Mouse (Mus musculus) liver, postnatal 0 days (tissue): Measurements from ENCODE around the gene Krt7. TPM values are rescaled to one million over a fixed set of nuclear protein-coding genes. Genes with fewer than 3 reads are reported as not detected.

ENCODE experiments used
- ATAC-seq: fragments of 200-750 bp; cut with Nextera tagmentation; 2 replicates; pipeline ENCODE4 v1.8.0; 2017; ENCODE audit warnings: mild to moderate bottlenecking, moderate library complexity
- DNase-seq: peaks from one replicate; pipeline ENCODE4 v3.0.0-alpha.2; 2016
- H3K27ac ChIP-seq: fragments of 300-500 bp; sonication (generic); 2 replicates; pipeline ENCODE4 v1.5.1; 2014; ENCODE audit warnings: antibody characterized with exemption, moderate library complexity, mild to moderate bottlenecking, low read depth
- H3K27me3 ChIP-seq: fragments of 300-500 bp; sonication (generic); 2 replicates; pipeline ENCODE4 v1.6.1; 2014; ENCODE audit warnings: low read length, control low read depth, mixed read lengths; ENCODE audit not compliant: insufficient read depth
- H3K36me3 ChIP-seq: fragments of 300-500 bp; sonication (generic); replicated peaks from 2 replicates; pipeline ENCODE4 v1.6.1; 2014; ENCODE audit warnings: mild to moderate bottlenecking, control low read depth, low read length, moderate library complexity, mixed read lengths; ENCODE audit not compliant: insufficient read depth
- H3K4me1 ChIP-seq: fragments of 300-500 bp; sonication (generic); 2 replicates; pipeline ENCODE4 v1.6.1; 2014; ENCODE audit warnings: antibody characterized with exemption, mild to moderate bottlenecking, control low read depth; ENCODE audit not compliant: insufficient read depth
- H3K4me2 ChIP-seq: fragments of 300-500 bp; sonication (generic); 2 replicates; pipeline ENCODE4 v1.6.1; 2014; ENCODE audit warnings: low read depth, mild to moderate bottlenecking, low read length, moderate library complexity, mixed read lengths
- H3K4me3 ChIP-seq: fragments of 300-500 bp; sonication (generic); 2 replicates; pipeline ENCODE4 v1.5.1; 2014; ENCODE audit warnings: low read depth, low read length
- H3K9ac ChIP-seq: fragments of 300-500 bp; sonication (generic); replicated peaks from 2 replicates; pipeline ENCODE4 v1.6.1; 2014; ENCODE audit warnings: mild to moderate bottlenecking, moderate library complexity
- H3K9me3 ChIP-seq: fragments of 300-500 bp; sonication (generic); 2 replicates; pipeline ENCODE4 v1.6.1; 2016; ENCODE audit warnings: mild to moderate bottlenecking, control low read depth, low read length, mixed read lengths
- CTCF ChIP-seq: sonication (generic); IDR thresholded peaks from 2 replicates; pipeline ENCODE4 v1.5.1; 2016; ENCODE audit warnings: antibody characterized with exemption, low read depth
- EP300 ChIP-seq: IDR thresholded peaks from 2 replicates; pipeline ENCODE4 v1.6.1; 2016; ENCODE audit warnings: antibody characterized with exemption, low read depth, mild to moderate bottlenecking
- WGBS: fragments of 180-500 bp; shearing (Covaris S2); extraction: QIAGEN DNeasy Blood & Tissue Kit; methylation state at CpG from one replicate; pipeline ENCODE4 v1.1.7; 2014; ENCODE audit not compliant: insufficient replicate concordance; 5-methylcytosine and 5-hydroxymethylcytosine counted together
- polyA plus RNA-seq: library from polyadenylated mRNA; unstranded; fragments of >200 nt; fragmentation: Nextera tagmentation; extraction: Ambion mirVana; gene quantifications from 2 replicates; pipeline ENCODE4 v1.2.1, GENCODE M21; 2015

Gene Krt7
- polyA plus RNA-seq, 1 experiment from 2014 or later: 2.4 TPM

DNA sequence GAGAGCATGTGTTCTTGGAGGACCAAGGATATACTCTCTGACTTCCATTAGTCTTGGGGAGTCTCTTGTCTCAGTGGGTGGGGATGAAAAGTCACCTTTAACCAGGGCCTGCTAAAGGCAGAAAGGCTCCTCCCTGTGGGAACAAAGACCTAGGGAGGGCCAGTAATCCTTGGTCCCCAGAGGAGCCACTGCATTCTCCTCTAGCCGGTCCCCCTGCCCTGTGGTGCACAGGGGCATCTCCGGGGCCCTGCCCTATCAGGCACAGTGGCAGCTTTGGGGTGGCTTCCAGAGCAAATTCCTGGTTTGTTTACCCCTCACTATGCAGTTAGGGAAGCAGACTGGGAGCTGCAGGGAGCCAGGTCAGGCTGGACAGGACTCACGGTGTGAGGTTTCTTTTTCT is 44.4 kb upstream of the Krt7 start:
- ATAC-seq: no peak
- DNase-seq: no peak
- H3K9me3 ChIP-seq: no peaks in the 10 kb centered on the region
- no peak overlapping the region for H3K27ac ChIP-seq
- peaks cover 5% of the 10 kb centered on the region for H3K27me3 ChIP-seq
- no peak overlapping the region for H3K4me2 ChIP-seq
- TF ChIP-seq EP300 (no peak), CTCF (no peak)
- 60% methylated on average over 3 of the region's 3 CpGs for WGBS
- H3K9ac ChIP-seq: no peak overlapping the region
- H3K36me3 ChIP-seq: no peaks in the 10 kb centered on the region
- no peak overlapping the region for H3K4me3 ChIP-seq
- no peaks in the 10 kb centered on the region for H3K4me1 ChIP-seq

DNA sequence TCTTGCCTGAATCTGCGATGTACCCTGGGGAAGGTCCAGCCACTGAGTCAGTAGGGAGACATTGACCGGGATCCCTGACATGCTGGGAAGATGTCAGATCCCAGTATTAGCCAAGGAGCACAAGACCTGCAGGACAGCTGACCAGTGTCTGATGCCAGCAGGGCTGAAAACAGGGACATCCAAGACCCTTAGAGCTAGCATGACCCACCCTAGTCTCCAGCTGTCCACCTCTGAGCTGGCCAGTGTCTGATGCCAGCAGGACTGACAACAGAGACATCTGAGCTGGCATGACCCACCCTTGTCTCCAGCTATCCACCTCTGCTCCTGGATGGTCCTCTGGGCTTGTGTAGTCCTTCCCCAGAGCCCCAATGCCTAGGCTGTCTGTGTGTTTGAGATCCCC is 43.9 kb upstream of the Krt7 start:
- Histone ChIP-seq H3K9ac (no peak overlapping the region), H3K27ac (no peak overlapping the region), H3K27me3 (peaks cover 5% of the 10 kb centered on the region), H3K4me3 (no peak overlapping the region), H3K4me2 (no peak overlapping the region), H3K36me3 (no peaks in the 10 kb centered on the region), H3K9me3 (no peaks in the 10 kb centered on the region), H3K4me1 (no peaks in the 10 kb centered on the region)
- ATAC-seq: no peak
- WGBS: 78% methylated on average over 2 of the region's 2 CpGs
- TF ChIP-seq CTCF: no peak
- TF ChIP-seq EP300: no peak
- no peak for DNase-seq

DNA sequence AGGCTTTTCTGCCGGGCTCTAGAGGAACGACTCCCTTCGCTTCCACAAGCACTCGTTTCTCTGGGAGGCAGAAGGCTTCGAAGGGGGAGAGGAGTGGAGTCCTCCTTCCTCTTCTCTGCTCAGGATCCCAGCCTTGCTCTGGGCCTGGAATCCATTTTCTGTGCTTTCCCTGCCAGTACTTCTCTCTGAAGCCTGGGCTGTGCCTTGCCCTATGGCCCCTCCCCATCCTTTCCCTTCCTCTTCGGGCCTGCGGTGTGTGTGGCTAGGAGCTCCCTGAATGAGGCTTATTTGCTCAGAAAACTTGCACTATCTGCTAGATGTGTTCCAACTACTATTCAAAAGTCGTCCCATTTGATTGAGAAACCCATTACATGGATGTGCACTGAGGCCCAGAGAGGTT is 43.3 kb upstream of the Krt7 start:
- no peak for ATAC-seq
- Histone ChIP-seq H3K9ac (no peak overlapping the region), H3K4me1 (peaks cover 4% of the 10 kb centered on the region; the same call in 1 of the 2 replicates), H3K4me2 (no peak overlapping the region), H3K27ac (no peak overlapping the region), H3K36me3 (no peaks in the 10 kb centered on the region), H3K9me3 (no peaks in the 10 kb centered on the region), H3K27me3 (peaks cover 5% of the 10 kb centered on the region), H3K4me3 (no peak overlapping the region)
- DNase-seq: no peak
- WGBS: 53% methylated on average over 8 of the region's 8 CpGs
- no peak for TF ChIP-seq CTCF
- no peak for TF ChIP-seq EP300

DNA sequence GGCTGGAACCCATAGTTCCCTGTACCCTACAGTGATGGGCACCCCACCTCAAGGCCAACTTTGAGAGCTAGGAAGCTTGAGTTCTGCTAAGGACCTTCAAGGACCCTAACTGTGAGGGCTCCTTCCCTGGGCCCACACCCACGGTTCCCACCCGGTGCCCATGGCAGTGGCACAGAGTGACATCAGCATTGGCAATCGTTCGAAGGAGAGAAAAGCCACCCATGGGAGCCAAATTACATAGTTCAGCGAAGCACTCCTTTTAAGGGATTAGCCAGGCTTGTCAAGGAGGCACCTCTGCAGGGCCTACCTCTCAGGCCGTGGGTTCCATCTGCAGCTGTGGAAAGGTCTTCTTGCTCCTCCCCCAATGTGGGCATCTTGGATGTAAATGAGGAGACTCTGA is 42.8 kb upstream of the Krt7 start:
- no peak for ATAC-seq

DNA sequence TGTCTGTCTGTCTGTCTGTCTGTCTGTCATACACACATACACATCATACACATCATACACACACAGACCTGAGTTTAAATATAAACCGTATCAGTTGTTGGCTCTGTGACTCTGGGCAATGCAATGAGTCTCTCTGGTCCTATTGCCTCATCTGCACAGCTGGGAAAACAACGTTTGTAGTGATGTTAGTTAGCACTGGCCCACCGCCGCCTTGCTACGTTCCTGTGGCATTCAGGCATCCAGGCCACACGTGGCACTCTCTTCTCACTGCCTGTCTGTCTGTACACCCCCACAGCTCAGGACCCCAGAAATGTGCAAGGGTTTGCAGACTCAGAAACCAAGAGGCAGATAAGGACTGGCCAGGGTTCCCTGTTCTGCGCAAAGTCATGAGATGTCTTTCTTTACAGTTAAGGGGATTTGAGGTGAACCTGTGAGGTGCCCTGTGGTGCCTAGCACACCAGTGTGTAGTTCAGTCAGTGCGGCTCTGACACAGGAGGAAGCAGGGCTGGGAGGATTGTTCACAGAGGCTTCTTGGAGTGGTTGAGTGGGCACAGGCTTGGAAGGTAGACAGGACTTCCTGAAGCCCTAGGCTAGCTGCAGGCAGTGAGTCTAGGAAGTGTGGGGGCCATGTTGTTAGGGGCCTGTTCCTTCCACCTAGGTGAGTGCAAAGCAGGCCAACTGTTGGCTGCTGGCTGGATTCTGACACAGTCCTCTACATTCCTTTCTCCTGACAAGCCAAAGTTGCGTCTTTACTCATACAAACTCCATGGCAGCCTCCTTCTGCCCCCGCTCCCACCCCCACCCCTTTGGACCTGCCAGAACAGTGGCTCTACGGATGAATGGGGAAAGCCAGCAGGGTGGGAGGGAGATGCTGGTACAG is 42.1 kb upstream of the Krt7 start:
- TF ChIP-seq CTCF (no peak), EP300 (no peak)
- H3K4me3 ChIP-seq: no peak overlapping the region
- WGBS: 58% methylated on average over 11 of the region's 11 CpGs
- no peak overlapping the region for H3K27ac ChIP-seq
- peaks cover 5% of the 10 kb centered on the region for H3K27me3 ChIP-seq
- H3K36me3 ChIP-seq: no peaks in the 10 kb centered on the region
- ATAC-seq (no peak), DNase-seq (no peak)
- H3K4me2 ChIP-seq: no peak overlapping the region
- H3K4me1 ChIP-seq: peaks cover 9% of the 10 kb centered on the region
- H3K9ac ChIP-seq: no peak overlapping the region
- no peaks in the 10 kb centered on the region for H3K9me3 ChIP-seq

More for the DNA sequence above, 42.8 kb upstream of the Krt7 start:
- no peaks in the 10 kb centered on the region for H3K36me3 ChIP-seq
- H3K4me3 ChIP-seq: no peak overlapping the region
- H3K4me2 ChIP-seq: no peak overlapping the region
- H3K4me1 ChIP-seq: peaks cover 8% of the 10 kb centered on the region; the same call in 1 of the 2 replicates
- TF ChIP-seq CTCF (no peak), EP300 (no peak)
- DNase-seq: no peak
- H3K9me3 ChIP-seq: no peaks in the 10 kb centered on the region
- H3K27ac ChIP-seq: no peak overlapping the region
- WGBS: 71% methylated on average over 6 of the region's 6 CpGs
- peaks cover 5% of the 10 kb centered on the region for H3K27me3 ChIP-seq
- H3K9ac ChIP-seq: no peak overlapping the region

DNA sequence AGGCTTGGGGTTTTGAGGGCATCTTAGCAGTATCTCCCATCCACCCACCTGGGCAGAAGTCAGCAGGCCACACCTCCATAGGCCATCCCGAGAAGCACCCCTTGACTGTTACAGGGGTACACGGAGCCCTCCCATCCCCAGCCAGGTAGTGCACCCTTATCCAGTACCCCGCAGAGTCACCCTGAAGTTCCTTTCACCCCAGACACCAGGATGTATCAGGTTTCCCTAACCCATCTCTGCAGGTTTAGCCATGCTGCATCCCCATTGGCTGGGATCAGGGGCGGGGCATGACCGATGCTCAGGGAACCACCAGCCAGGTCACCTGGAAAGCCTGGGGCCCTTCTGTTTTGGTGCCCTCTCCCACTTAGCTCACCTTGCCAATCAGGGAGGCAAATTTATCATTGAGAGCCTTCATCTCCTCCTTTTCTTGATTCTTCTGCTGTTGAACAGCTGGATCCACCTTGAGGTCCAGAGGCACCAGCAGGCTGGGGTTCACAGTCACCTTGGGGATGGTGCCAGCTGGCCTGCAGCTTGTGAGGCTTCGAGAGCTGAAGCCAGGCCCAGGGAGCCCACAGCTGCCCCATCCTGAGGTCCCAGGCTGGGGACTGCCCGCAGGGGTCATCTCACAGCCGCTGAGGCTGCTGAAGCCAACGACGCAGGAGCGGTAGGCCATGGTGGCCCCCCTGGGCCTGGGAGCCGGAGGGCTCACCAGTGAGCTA is 41.3 kb upstream of the Krt7 start:
- Histone ChIP-seq H3K9me3 (no peaks in the 10 kb centered on the region), H3K4me2 (no peak overlapping the region), H3K36me3 (no peaks in the 10 kb centered on the region), H3K27ac (no peak overlapping the region), H3K27me3 (peaks cover 5% of the 10 kb centered on the region), H3K9ac (no peak overlapping the region), H3K4me1 (peaks cover 14% of the 10 kb centered on the region), H3K4me3 (no peak overlapping the region)
- WGBS: 68% methylated on average over 11 of the region's 12 CpGs
- TF ChIP-seq EP300 (no peak), CTCF (no peak)
- ATAC-seq: no peak
- no peak for DNase-seq
